In the genomic region with DNA sequence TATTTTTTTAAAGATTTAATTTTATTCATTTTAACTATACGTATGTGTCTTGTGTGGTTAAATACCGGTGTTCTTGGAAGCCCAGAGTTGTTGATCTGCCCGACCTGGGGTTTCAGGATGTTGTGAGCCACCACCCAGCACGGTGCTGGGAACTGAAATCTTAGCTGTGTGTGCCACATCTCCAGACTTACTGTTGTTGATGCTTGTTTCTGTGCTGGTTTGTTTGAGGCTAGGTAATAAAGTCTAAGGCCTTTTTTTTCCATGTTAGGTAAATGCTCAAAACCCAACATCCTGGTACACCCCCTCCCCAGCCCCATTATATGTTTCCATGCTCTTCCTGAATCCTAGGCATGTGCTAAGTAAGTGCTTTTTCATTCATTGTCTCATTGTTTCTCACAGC, we compare ENCODE assay signal across 8 mouse cellular contexts. TPM values are rescaled to one million over a fixed set of nuclear protein-coding genes. Genes with fewer than 3 reads are reported as not detected.
DNase-seq lines count a peak whose midpoint lies in the region; ATAC-seq lines count a peak whose summit lies in the region.

No protein-coding gene starts in this region.

- peak overlapping the region; percentile 69; the same call in 1 of the 2 replicates for H3K4me2 ChIP-seq in lung, embryonic 16.5 days (ENCODE audit: low read depth, low read length)
- peak overlapping the region; percentile 85; the same call in 1 of the 2 replicates for H3K4me2 ChIP-seq in forebrain, embryonic 12.5 days
- H3K4me2 ChIP-seq in limb, embryonic 13.5 days (replicated peaks): peak overlapping the region; percentile 81
- H3K4me2 ChIP-seq in neural tube, embryonic 15.5 days: peak overlapping the region; percentile 78

- peaks cover 14% of the 10 kb centered on the region; the same call in 1 of the 2 replicates for H3K4me1 ChIP-seq in lung, embryonic 16.5 days (replicated peaks; ENCODE audit: control insufficient read depth, insufficient read depth, low read length)
- H3K4me1 ChIP-seq in forebrain, embryonic 12.5 days: peaks cover 24% of the 10 kb centered on the region
- H3K4me1 ChIP-seq in limb, embryonic 13.5 days: peaks cover 25% of the 10 kb centered on the region
- H3K4me1 ChIP-seq in neural tube, embryonic 15.5 days: peaks cover 22% of the 10 kb centered on the region

- no peaks in the 10 kb centered on the region for H3K9me3 ChIP-seq in lung, embryonic 16.5 days (ENCODE audit: control insufficient read depth, low read length)
- H3K9me3 ChIP-seq in forebrain, embryonic 12.5 days: no peaks in the 10 kb centered on the region
- H3K9me3 ChIP-seq in limb, embryonic 13.5 days: no peaks in the 10 kb centered on the region
- H3K9me3 ChIP-seq in neural tube, embryonic 15.5 days (replicated peaks): no peaks in the 10 kb centered on the region

- H3K27me3 ChIP-seq in lung, embryonic 16.5 days (ENCODE audit: control insufficient read depth, insufficient read depth, low read depth, low read length): no peaks in the 10 kb centered on the region
- no peaks in the 10 kb centered on the region for H3K27me3 ChIP-seq in forebrain, embryonic 12.5 days
- H3K27me3 ChIP-seq in limb, embryonic 13.5 days: no peaks in the 10 kb centered on the region
- H3K27me3 ChIP-seq in neural tube, embryonic 15.5 days (replicated peaks): no peaks in the 10 kb centered on the region

- DNase-seq in lung, postnatal 10 days: no peak
- no peak for DNase-seq in layer of hippocampus, adult 11-12 months (ENCODE audit: low spot score)
- no peak for DNase-seq in gastrocnemius, adult 8-10 months (ENCODE audit: low spot score in 2 of 2)
- no peak for DNase-seq in adrenal gland, postnatal 25 days

- ATAC-seq in lung, embryonic 16.5 days (ENCODE audit: low read depth): no peak
- ATAC-seq in forebrain, embryonic 12.5 days (ENCODE audit: low FRiP score): no peak
- ATAC-seq in limb, embryonic 13.5 days (ENCODE audit: low FRiP score, low read depth): no peak
- 0 out of 2 replicates have a peak, but pooled peaks have one; percentile 6 for ATAC-seq in neural tube, embryonic 15.5 days (ENCODE audit: low FRiP score)

- peak overlapping the region; percentile 73; the same call in 1 of the 2 replicates for H3K9ac ChIP-seq in lung, embryonic 16.5 days (ENCODE audit: low read length)
- 0 out of 2 replicates have a peak overlapping the region, but pooled peaks have one; percentile 38 for H3K9ac ChIP-seq in forebrain, embryonic 12.5 days
- H3K9ac ChIP-seq in limb, embryonic 13.5 days: 0 out of 2 replicates have a peak overlapping the region, but pooled peaks have one; percentile 63
- H3K9ac ChIP-seq in neural tube, embryonic 15.5 days (replicated peaks): peak overlapping the region; percentile 48

- no peak overlapping the region; the same call in 1 of the 2 replicates for H3K4me3 ChIP-seq in lung, embryonic 16.5 days (ENCODE audit: low read length)
- H3K4me3 ChIP-seq in forebrain, embryonic 12.5 days (replicated peaks): no peak overlapping the region
- H3K4me3 ChIP-seq in limb, embryonic 13.5 days: peak overlapping the region; percentile 86; the same call in 1 of the 2 replicates
- H3K4me3 ChIP-seq in neural tube, embryonic 15.5 days (replicated peaks): no peak overlapping the region

- H3K27ac ChIP-seq in lung, embryonic 16.5 days (ENCODE audit: low read length): peak overlapping the region; percentile 76
- H3K27ac ChIP-seq in forebrain, embryonic 12.5 days: peak overlapping the region; percentile 94
- H3K27ac ChIP-seq in limb, embryonic 13.5 days: no peak overlapping the region
- H3K27ac ChIP-seq in neural tube, embryonic 15.5 days (replicated peaks): peak overlapping the region; percentile 92

- H3K36me3 ChIP-seq in lung, embryonic 16.5 days (ENCODE audit: control insufficient read depth, insufficient read depth, low read length): no peaks in the 10 kb centered on the region
- no peaks in the 10 kb centered on the region for H3K36me3 ChIP-seq in forebrain, embryonic 12.5 days (replicated peaks)
- H3K36me3 ChIP-seq in limb, embryonic 13.5 days: no peaks in the 10 kb centered on the region
- H3K36me3 ChIP-seq in neural tube, embryonic 15.5 days: no peaks in the 10 kb centered on the region

- WGBS in lung, embryonic 16.5 days: 67% methylated on average over 4 of the region's 4 CpGs
- 46% methylated on average over 4 of the region's 4 CpGs for WGBS in forebrain, embryonic 12.5 days
- 50% methylated on average over 4 of the region's 4 CpGs for WGBS in limb, embryonic 13.5 days
- 55% methylated on average over 4 of the region's 4 CpGs for WGBS in neural tube, embryonic 15.5 days

RNA-seq across cellular contexts. Expression of gene P4ha1, which starts 0.8 kb away (rescaled TPM):
- polyA plus RNA-seq in lung, embryonic 16.5 days (2015; fragmentation: Nextera tagmentation; extraction: Ambion mirVana): 78.7 and 81.8 TPM in 2 replicates
- 33.4 and 33.6 TPM in 2 replicates for polyA plus RNA-seq in forebrain, embryonic 12.5 days (2016; fragmentation: Nextera tagmentation; extraction: Ambion mirVana)
- 99.0 and 116 TPM in 2 replicates for polyA plus RNA-seq in limb, embryonic 13.5 days (2015; fragmentation: Nextera tagmentation; extraction: Ambion mirVana)
- polyA plus RNA-seq in neural tube, embryonic 15.5 days (2015; fragmentation: Nextera tagmentation; extraction: Ambion mirVana): 31.1 and 36.4 TPM in 2 replicates
- 10 to 100 TPM; 30.9 to 40.8 (median 32.1) TPM for total RNA-seq in gastrocnemius, adult 8-10 months (2022)
- 30.3 and 53.3 TPM in 2 replicates for total RNA-seq in adrenal gland, postnatal 25 days (2021)
